Mouse (Mus musculus) midbrain, embryonic 16.5 days (tissue): ENCODE measurements around the gene Crip1. TPM values are rescaled to one million over a fixed set of nuclear protein-coding genes. Genes with fewer than 3 reads are reported as not detected.

ENCODE experiments used
- ATAC-seq: fragments of 200-750 bp; cut with Nextera tagmentation; 2 replicates; pipeline ENCODE4 v1.8.0; 2017; ENCODE audit warnings: moderate TSS enrichment
- H3K27ac ChIP-seq: fragments of 300-500 bp; sonication (generic); 2 replicates; pipeline ENCODE4 v1.5.1; 2014; ENCODE audit warnings: mild to moderate bottlenecking, low read length, mixed read lengths
- H3K27me3 ChIP-seq: fragments of 300-500 bp; sonication (generic); 2 replicates; pipeline ENCODE4 v1.6.1; 2014; ENCODE audit warnings: low read depth, low read length, mixed read lengths; ENCODE audit not compliant: control insufficient read depth, insufficient read depth
- H3K36me3 ChIP-seq: fragments of 300-500 bp; sonication (generic); 2 replicates; pipeline ENCODE4 v1.6.1; 2014; ENCODE audit warnings: mild to moderate bottlenecking, low read length, moderate library complexity, mixed read lengths; ENCODE audit not compliant: control insufficient read depth, insufficient read depth
- H3K4me1 ChIP-seq: fragments of 300-500 bp; sonication (generic); 2 replicates; pipeline ENCODE4 v1.6.1; 2014; ENCODE audit warnings: mild to moderate bottlenecking, low read length, mixed read lengths; ENCODE audit not compliant: control insufficient read depth, insufficient read depth
- H3K4me2 ChIP-seq: fragments of 300-500 bp; sonication (generic); 2 replicates; pipeline ENCODE4 v1.6.1; 2014; ENCODE audit warnings: mild to moderate bottlenecking, low read length, mixed read lengths
- H3K4me3 ChIP-seq: fragments of 300-500 bp; sonication (generic); 2 replicates; pipeline ENCODE4 v1.5.1; 2014; ENCODE audit warnings: low read depth, mild to moderate bottlenecking, low read length, moderate library complexity, mixed read lengths
- H3K9ac ChIP-seq: fragments of 300-500 bp; sonication (generic); 2 replicates; pipeline ENCODE4 v1.6.1; 2014; ENCODE audit warnings: low read depth, low read length, mixed read lengths
- H3K9me3 ChIP-seq: fragments of 300-500 bp; sonication (generic); replicated peaks from 2 replicates; pipeline ENCODE4 v1.6.1; 2014; ENCODE audit warnings: mild to moderate bottlenecking, low read length, mixed read lengths; ENCODE audit not compliant: control insufficient read depth, poor library complexity, severe bottlenecking
- WGBS: fragments of 180-500 bp; shearing (Covaris S2); extraction: QIAGEN DNeasy Blood & Tissue Kit; methylation state at CpG from one replicate; pipeline ENCODE4 v1.1.7; 2014; 5-methylcytosine and 5-hydroxymethylcytosine counted together
- polyA plus RNA-seq: library from polyadenylated mRNA; unstranded; fragments of >200 nt; fragmentation: Nextera tagmentation; extraction: Ambion mirVana; gene quantifications from 2 replicates; pipeline ENCODE4 v1.2.1, GENCODE M21; 2015

Gene Crip1
- polyA plus RNA-seq, 1 experiment from 2014 or later = 16.8 TPM

GRCm38 (mm10) chr12:113142021-113142975 is 3.8 kb upstream of the Crip1 start:
- Histone ChIP-seq H3K4me1 (peaks cover 35% of the 10 kb centered on the region), H3K27me3 (no peaks in the 10 kb centered on the region), H3K9me3 (no peaks in the 10 kb centered on the region), H3K9ac (peak overlapping the region; percentile 71), H3K27ac (peak overlapping the region; percentile 83), H3K4me3 (peak overlapping the region; percentile 51), H3K36me3 (peaks cover 14% of the 10 kb centered on the region), H3K4me2 (peak overlapping the region; percentile 70)
- WGBS = 16% methylated on average over 15 of the region's 15 CpGs
- ATAC-seq = no peak

- WGBS = 61% methylated on average over 7 of the region's 7 CpGs
- peak overlapping the region; percentile 71 for H3K9ac ChIP-seq
These were observed 3.0 kb upstream of the Crip1 start for GRCm38 (mm10) chr12:113143164-113143563.

GRCm38 (mm10) chr12:113144001-113144756 is 1.9 kb upstream of the Crip1 start:
- H3K4me3 ChIP-seq = no peak overlapping the region
- peaks cover 8% of the 10 kb centered on the region for H3K36me3 ChIP-seq
- no peak for ATAC-seq
- no peaks in the 10 kb centered on the region for H3K9me3 ChIP-seq
- no peak overlapping the region for H3K27ac ChIP-seq
- no peak overlapping the region for H3K9ac ChIP-seq
- WGBS = 81% methylated on average over 20 of the region's 20 CpGs
- H3K4me1 ChIP-seq = peaks cover 29% of the 10 kb centered on the region
- no peaks in the 10 kb centered on the region for H3K27me3 ChIP-seq
- H3K4me2 ChIP-seq = no peak overlapping the region

More at GRCm38 (mm10) chr12:113143164-113143563, 3.0 kb upstream of the Crip1 start:
- Histone ChIP-seq H3K9me3 (no peaks in the 10 kb centered on the region), H3K4me1 (peaks cover 35% of the 10 kb centered on the region), H3K4me2 (peak overlapping the region; percentile 70), H3K4me3 (peak overlapping the region; percentile 51), H3K36me3 (peaks cover 10% of the 10 kb centered on the region), H3K27ac (peak overlapping the region; percentile 33; the same call in 1 of the 2 replicates), H3K27me3 (no peaks in the 10 kb centered on the region)
- no peak for ATAC-seq

GRCm38 (mm10) chr12:113144886-113145285 is 1.2 kb upstream of the Crip1 start:
- peaks cover 22% of the 10 kb centered on the region for H3K4me1 ChIP-seq
- whole genome bisulfite sequencing = 93% methylated on average over 16 of the region's 16 CpGs

GRCm38 (mm10) chr12:113145591-113145990 is 525 bp upstream of the Crip1 start:
- Histone ChIP-seq H3K9ac (no peak overlapping the region), H3K36me3 (peaks cover 8% of the 10 kb centered on the region), H3K27ac (no peak overlapping the region), H3K9me3 (no peaks in the 10 kb centered on the region), H3K27me3 (no peaks in the 10 kb centered on the region), H3K4me2 (no peak overlapping the region), H3K4me1 (peaks cover 22% of the 10 kb centered on the region), H3K4me3 (no peak overlapping the region)
- WGBS = 95% methylated on average over 5 of the region's 5 CpGs
- no peak for ATAC-seq

More at GRCm38 (mm10) chr12:113144886-113145285, 1.2 kb upstream of the Crip1 start:
- Histone ChIP-seq H3K27me3 (no peaks in the 10 kb centered on the region), H3K27ac (no peak overlapping the region), H3K9ac (no peak overlapping the region), H3K9me3 (no peaks in the 10 kb centered on the region), H3K4me2 (no peak overlapping the region), H3K4me3 (no peak overlapping the region), H3K36me3 (peaks cover 8% of the 10 kb centered on the region)
- no peak for ATAC-seq

- H3K4me3 ChIP-seq = no peak overlapping the region
- H3K27me3 ChIP-seq = peaks cover 3% of the 10 kb centered on the region; the same call in 1 of the 2 replicates
- WGBS = 88% methylated on average over 8 of the region's 8 CpGs
- H3K9ac ChIP-seq = no peak overlapping the region
- peaks cover 16% of the 10 kb centered on the region for H3K4me1 ChIP-seq
- peaks cover 8% of the 10 kb centered on the region for H3K36me3 ChIP-seq
- no peak overlapping the region for H3K4me2 ChIP-seq
- ATAC-seq = no peak
- H3K9me3 ChIP-seq = no peaks in the 10 kb centered on the region
- H3K27ac ChIP-seq = no peak overlapping the region
These were observed 1.4 kb downstream of the Crip1 start for GRCm38 (mm10) chr12:113147481-113147880.

- Histone ChIP-seq H3K4me2 (no peak overlapping the region), H3K4me3 (no peak overlapping the region), H3K27me3 (peaks cover 8% of the 10 kb centered on the region), H3K4me1 (peaks cover 6% of the 10 kb centered on the region), H3K27ac (no peak overlapping the region), H3K9me3 (no peaks in the 10 kb centered on the region), H3K9ac (no peak overlapping the region), H3K36me3 (peaks cover 8% of the 10 kb centered on the region)
- 44% methylated on average over 16 of the region's 16 CpGs for WGBS
- ATAC-seq = no peak
These were observed 2.4 kb downstream of the Crip1 start for GRCm38 (mm10) chr12:113148381-113149035.

- Histone ChIP-seq H3K27ac (no peak overlapping the region), H3K4me3 (no peak overlapping the region), H3K9me3 (no peaks in the 10 kb centered on the region), H3K36me3 (peaks cover 3% of the 10 kb centered on the region; the same call in 1 of the 2 replicates), H3K9ac (no peak overlapping the region), H3K4me2 (no peak overlapping the region), H3K27me3 (peaks cover 8% of the 10 kb centered on the region), H3K4me1 (peaks cover 6% of the 10 kb centered on the region)
- no peak for ATAC-seq
- WGBS = 57% methylated on average over 4 of the region's 4 CpGs
These were observed 3.2 kb downstream of the Crip1 start for GRCm38 (mm10) chr12:113149341-113149740.
